Mouse (Mus musculus) limb, embryonic 12.5 days (tissue): ENCODE results near the gene Atxn1l. TPM values are rescaled to one million over a fixed set of nuclear protein-coding genes. Genes with fewer than 3 reads are reported as not detected.
"Not testable (repeated sequence)": the region's sequence is repeated elsewhere in the genome, so short reads cannot be mapped to it uniquely, and the experiment has no call there.

Experiments
- ATAC-seq: fragments of 200-750 bp; cut with Nextera tagmentation; 2 replicates; pipeline ENCODE4 v1.8.0; 2017; ENCODE audit warnings: low read depth, moderate TSS enrichment; ENCODE audit not compliant: insufficient number of reproducible peaks, insufficient read depth, low FRiP score, low TSS enrichment
- H3K27ac ChIP-seq: fragments of 300-500 bp; sonication (generic); 2 replicates; pipeline ENCODE4 v1.5.1; 2016; ENCODE audit warnings: mild to moderate bottlenecking, moderate library complexity
- H3K27me3 ChIP-seq: fragments of 300-500 bp; sonication (generic); 2 replicates; pipeline ENCODE4 v1.6.1; 2016; ENCODE audit warnings: mild to moderate bottlenecking, moderate library complexity
- H3K36me3 ChIP-seq: fragments of 300-500 bp; sonication (generic); 2 replicates; pipeline ENCODE4 v1.6.1; 2016; ENCODE audit warnings: mild to moderate bottlenecking, moderate library complexity
- H3K4me1 ChIP-seq: fragments of 300-500 bp; sonication (generic); replicated peaks from 2 replicates; pipeline ENCODE4 v1.6.1; 2016
- H3K4me2 ChIP-seq: fragments of 300-500 bp; sonication (generic); 2 replicates; pipeline ENCODE4 v1.6.1; 2016; ENCODE audit warnings: mild to moderate bottlenecking, moderate library complexity
- H3K4me3 ChIP-seq: fragments of 300-500 bp; sonication (generic); replicated peaks from 2 replicates; pipeline ENCODE4 v1.5.1; 2016; ENCODE audit warnings: mild to moderate bottlenecking
- H3K9ac ChIP-seq: fragments of 300-500 bp; sonication (generic); replicated peaks from 2 replicates; pipeline ENCODE4 v1.6.1; 2016; ENCODE audit warnings: mild to moderate bottlenecking, moderate library complexity
- H3K9me3 ChIP-seq: fragments of 300-500 bp; sonication (generic); 2 replicates; pipeline ENCODE4 v1.6.1; 2016; ENCODE audit warnings: mild to moderate bottlenecking, moderate library complexity
- WGBS: fragments of 180-500 bp; shearing (Covaris S2); methylation state at CpG from one replicate; pipeline ENCODE4 v1.1.7; 2016; 5-methylcytosine and 5-hydroxymethylcytosine counted together
- polyA plus RNA-seq: library from polyadenylated mRNA; unstranded; fragments of >200 nt; fragmentation: Nextera tagmentation; extraction: Ambion mirVana; gene quantifications from 2 replicates; pipeline ENCODE4 v1.2.1, GENCODE M21; 2016

Gene Atxn1l
- polyA plus RNA-seq, 1 experiment from 2014 or later, result 9.2 TPM

GRCm38 (mm10) chr8:109759426-109759825 is 21.9 kb upstream of the Atxn1l start:
- no peaks in the 10 kb centered on the region for H3K36me3 ChIP-seq
- no peak overlapping the region for H3K4me3 ChIP-seq
- no peak overlapping the region for H3K4me2 ChIP-seq
- no peak for ATAC-seq
- no peaks in the 10 kb centered on the region for H3K27me3 ChIP-seq
- WGBS, result 91% methylated on average over 7 of the region's 7 CpGs
- H3K27ac ChIP-seq, result no peak overlapping the region
- H3K9me3 ChIP-seq, result peaks cover 17% of the 10 kb centered on the region
- no peak overlapping the region for H3K9ac ChIP-seq
- H3K4me1 ChIP-seq, result no peaks in the 10 kb centered on the region

GRCm38 (mm10) chr8:109756849-109757248 is 19.3 kb upstream of the Atxn1l start:
- no peaks in the 10 kb centered on the region for H3K9me3 ChIP-seq
- no peak for ATAC-seq
- H3K9ac ChIP-seq, result no peak overlapping the region
- H3K36me3 ChIP-seq, result no peaks in the 10 kb centered on the region
- no peak overlapping the region for H3K4me3 ChIP-seq
- H3K4me1 ChIP-seq, result no peaks in the 10 kb centered on the region
- H3K27ac ChIP-seq, result no peak overlapping the region
- no peak overlapping the region for H3K4me2 ChIP-seq
- WGBS, result 71% methylated on average over 3 of the region's 3 CpGs
- H3K27me3 ChIP-seq, result no peaks in the 10 kb centered on the region

GRCm38 (mm10) chr8:109755554-109755953 is 18.0 kb upstream of the Atxn1l start:
- ATAC-seq, H3K9ac ChIP-seq: not testable (repeated sequence)
- 79% methylated on average over 4 of the region's 4 CpGs for WGBS

GRCm38 (mm10) chr8:109754696-109755095 is 17.2 kb upstream of the Atxn1l start:
- Histone ChIP-seq H3K4me2 (no peak overlapping the region), H3K9ac (no peak overlapping the region), H3K9me3 (no peaks in the 10 kb centered on the region), H3K4me3 (no peak overlapping the region), H3K27ac (no peak overlapping the region), H3K4me1 (no peaks in the 10 kb centered on the region), H3K36me3 (no peaks in the 10 kb centered on the region), H3K27me3 (no peaks in the 10 kb centered on the region)
- no peak for ATAC-seq
- 84% methylated on average over 8 of the region's 8 CpGs for WGBS

More at GRCm38 (mm10) chr8:109755554-109755953, 18.0 kb upstream of the Atxn1l start:
- not testable (repeated sequence) for H3K27ac ChIP-seq, H3K4me1 ChIP-seq, H3K4me3 ChIP-seq, H3K36me3 ChIP-seq, H3K4me2 ChIP-seq, H3K27me3 ChIP-seq, H3K9me3 ChIP-seq

- Histone ChIP-seq H3K36me3 (no peaks in the 10 kb centered on the region), H3K9ac (no peak overlapping the region), H3K9me3 (no peaks in the 10 kb centered on the region), H3K27me3 (no peaks in the 10 kb centered on the region), H3K4me1 (no peaks in the 10 kb centered on the region), H3K4me2 (no peak overlapping the region), H3K4me3 (no peak overlapping the region), H3K27ac (no peak overlapping the region)
- no peak for ATAC-seq
- 88% methylated on average over 20 of the region's 20 CpGs for WGBS
Measured at GRCm38 (mm10) chr8:109751731-109752485, 14.4 kb upstream of the Atxn1l start.

- WGBS, result 76% methylated on average over 12 of the region's 12 CpGs
- no peak overlapping the region for H3K27ac ChIP-seq
- no peaks in the 10 kb centered on the region for H3K9me3 ChIP-seq
- ATAC-seq, result no peak
- no peaks in the 10 kb centered on the region for H3K4me1 ChIP-seq
- H3K4me2 ChIP-seq, result no peak overlapping the region
- no peak overlapping the region for H3K4me3 ChIP-seq
- no peaks in the 10 kb centered on the region for H3K27me3 ChIP-seq
- H3K36me3 ChIP-seq, result no peaks in the 10 kb centered on the region
- H3K9ac ChIP-seq, result no peak overlapping the region
Measured at GRCm38 (mm10) chr8:109750699-109751098, 13.2 kb upstream of the Atxn1l start.

GRCm38 (mm10) chr8:109750274-109750673 is 12.7 kb upstream of the Atxn1l start:
- no peaks in the 10 kb centered on the region for H3K27me3 ChIP-seq
- WGBS, result 66% methylated on average over 5 of the region's 5 CpGs

GRCm38 (mm10) chr8:109747468-109748199 is 10.1 kb upstream of the Atxn1l start:
- no peaks in the 10 kb centered on the region for H3K27me3 ChIP-seq
- 86% methylated on average over 11 of the region's 12 CpGs for WGBS
- no peaks in the 10 kb centered on the region for H3K9me3 ChIP-seq
- no peak overlapping the region for H3K4me3 ChIP-seq
- no peak overlapping the region for H3K9ac ChIP-seq
- no peak overlapping the region for H3K27ac ChIP-seq
- H3K36me3 ChIP-seq, result no peaks in the 10 kb centered on the region
- no peak overlapping the region for H3K4me2 ChIP-seq
- no peaks in the 10 kb centered on the region for H3K4me1 ChIP-seq
- ATAC-seq, result no peak

More at GRCm38 (mm10) chr8:109750274-109750673, 12.7 kb upstream of the Atxn1l start:
- Histone ChIP-seq H3K9me3 (no peaks in the 10 kb centered on the region), H3K4me2 (no peak overlapping the region), H3K4me1 (no peaks in the 10 kb centered on the region), H3K9ac (no peak overlapping the region), H3K27ac (no peak overlapping the region), H3K36me3 (no peaks in the 10 kb centered on the region), H3K4me3 (no peak overlapping the region)
- no peak for ATAC-seq

- Histone ChIP-seq H3K27ac (no peak overlapping the region), H3K4me1 (peaks cover 8% of the 10 kb centered on the region)
Measured at GRCm38 (mm10) chr8:109738049-109738380, 476 bp upstream of the Atxn1l start.

GRCm38 (mm10) chr8:109736819-109737218 is 720 bp downstream of the Atxn1l start:
- Histone ChIP-seq H3K27ac (no peak overlapping the region), H3K9ac (peak overlapping the region; percentile 99), H3K36me3 (peaks cover 31% of the 10 kb centered on the region), H3K4me3 (peak overlapping the region; percentile 98), H3K27me3 (no peaks in the 10 kb centered on the region), H3K4me2 (peak overlapping the region; percentile 94), H3K9me3 (no peaks in the 10 kb centered on the region), H3K4me1 (peaks cover 8% of the 10 kb centered on the region)
- 9% methylated on average over 8 of the region's 8 CpGs for WGBS
- ATAC-seq, result no peak

More at GRCm38 (mm10) chr8:109738049-109738380, 476 bp upstream of the Atxn1l start:
- Histone ChIP-seq H3K4me2 (peak overlapping the region; percentile 94), H3K9ac (0 out of 2 replicates have a peak overlapping the region, but pooled peaks have one; percentile 99), H3K27me3 (no peaks in the 10 kb centered on the region), H3K4me3 (peak overlapping the region; percentile 98), H3K36me3 (peaks cover 19% of the 10 kb centered on the region), H3K9me3 (no peaks in the 10 kb centered on the region)
- ATAC-seq, result no peak
- WGBS, result 88% methylated on average over 1 of the region's 1 CpGs

GRCm38 (mm10) chr8:109734018-109734417 is 3.5 kb downstream of the Atxn1l start:
- peaks cover 8% of the 10 kb centered on the region for H3K4me1 ChIP-seq
- 90% methylated on average over 3 of the region's 3 CpGs for WGBS

More at GRCm38 (mm10) chr8:109734018-109734417, 3.5 kb downstream of the Atxn1l start:
- H3K9ac ChIP-seq, result no peak overlapping the region
- H3K27me3 ChIP-seq, result no peaks in the 10 kb centered on the region
- ATAC-seq, result no peak
- H3K4me3 ChIP-seq, result no peak overlapping the region
- H3K36me3 ChIP-seq, result peaks cover 57% of the 10 kb centered on the region
- no peak overlapping the region for H3K27ac ChIP-seq
- no peak overlapping the region for H3K4me2 ChIP-seq
- H3K9me3 ChIP-seq, result no peaks in the 10 kb centered on the region
